Mouse (Mus musculus) ovary, postnatal 14 days (tissue): Measurements from ENCODE around the gene Mrpl2.

ENCODE experiments used
- DNase-seq: peaks from one replicate; pipeline ENCODE4 v3.0.0; 2022; ENCODE audit warnings: low spot score

The Mrpl2 gene

GRCm38 (mm10) chr17:46627409-46627808 is 18.6 kb upstream of the Mrpl2 start:
- DNase-seq = no peak

DNA sequence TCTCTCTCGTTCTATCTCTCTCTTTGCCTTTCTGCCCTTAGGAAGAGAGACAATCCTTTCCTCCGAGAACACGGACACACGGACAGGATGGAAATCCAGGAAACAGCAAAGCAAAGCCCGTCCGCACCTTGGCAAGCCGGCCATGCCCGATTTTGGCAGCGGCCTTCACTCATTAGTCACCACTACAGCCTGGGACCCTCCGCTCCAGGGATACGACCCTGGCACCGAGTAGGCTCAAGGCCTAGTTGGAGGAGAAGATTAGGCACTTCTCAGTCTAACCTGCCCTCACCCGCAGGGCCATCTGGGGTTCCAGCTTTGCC is 17.6 kb upstream of the Mrpl2 start:
- peak; percentile 31 for DNase-seq

- peak; percentile 81 for DNase-seq
Observed at GRCm38 (mm10) chr17:46628791-46629684, 17.0 kb upstream of the Mrpl2 start, which contains the start of gene Ptk7. Ptk7 (minus strand) TSS chr17:46629504.

DNA sequence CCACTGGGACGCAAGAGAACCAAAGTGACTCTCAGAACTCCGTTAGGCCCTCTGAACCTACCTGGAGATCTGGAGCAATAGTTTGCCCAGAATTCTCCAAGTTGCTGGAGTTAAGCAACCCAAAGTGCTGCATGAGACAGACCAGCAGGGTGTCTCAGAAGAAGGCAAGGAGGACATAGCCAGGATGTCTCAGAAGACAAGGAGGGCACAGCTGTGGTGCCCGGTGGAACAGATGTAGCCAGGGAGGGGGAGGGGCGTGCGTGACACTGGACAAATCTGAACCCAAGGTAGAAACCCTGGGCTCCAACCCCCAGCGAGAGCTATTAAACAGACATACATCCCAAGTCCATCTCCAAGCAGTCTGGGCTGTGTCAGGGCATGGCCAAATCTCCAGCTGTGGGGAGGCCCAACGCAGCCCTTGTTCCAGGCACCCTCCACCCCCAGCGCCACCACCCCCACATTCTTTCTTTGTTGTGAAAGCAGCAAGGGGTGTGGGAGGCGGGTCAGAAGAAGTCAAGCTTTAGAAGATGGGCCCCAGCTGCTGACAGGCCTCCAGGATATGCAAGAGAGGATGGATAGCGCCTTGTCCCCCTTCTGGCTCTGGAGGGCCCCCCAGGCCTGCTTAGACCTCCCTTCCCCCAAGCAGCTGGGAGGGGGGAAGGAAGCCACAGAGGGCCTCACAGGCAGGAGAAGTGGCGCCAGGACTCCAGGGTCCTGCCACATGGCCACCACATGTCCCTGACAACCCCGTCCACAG is 16.2 kb upstream of the Mrpl2 start:
- peak; percentile 62 for DNase-seq

DNA sequence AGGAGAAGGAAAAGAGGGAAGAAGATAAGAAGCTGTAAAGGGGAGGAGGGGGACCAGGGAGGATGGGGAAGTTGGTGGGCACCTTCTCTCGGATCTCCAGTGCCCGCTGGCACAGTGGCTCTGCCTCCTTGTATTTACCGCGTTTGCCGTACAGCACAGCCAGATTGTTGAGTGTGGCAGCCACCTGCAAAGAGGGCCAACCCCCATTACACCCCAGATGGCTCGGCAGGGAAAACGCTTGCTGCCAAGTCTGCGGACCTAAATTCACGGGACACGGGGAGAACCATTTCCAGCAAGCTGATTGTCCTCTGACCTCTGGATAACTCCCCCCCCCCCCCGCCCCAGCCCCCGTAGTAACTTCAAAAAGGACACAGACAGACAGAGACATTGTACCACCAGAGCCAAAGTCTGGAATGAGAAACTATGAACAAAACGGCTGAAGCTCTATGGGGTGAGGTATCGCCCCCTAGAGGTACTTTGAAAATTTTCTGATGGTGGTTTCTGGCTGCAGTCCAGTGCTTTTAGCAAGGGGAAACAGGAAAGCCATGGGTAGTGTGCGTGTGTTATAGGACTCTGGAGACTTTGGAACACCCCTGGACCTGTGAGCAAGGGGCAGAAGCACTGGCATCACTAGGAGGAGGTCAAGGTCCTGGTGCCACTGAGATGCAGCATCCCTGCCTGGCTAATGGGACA is 9.1 kb upstream of the Mrpl2 start:
- DNase-seq = peak; percentile 73

- no peak for DNase-seq
Observed at GRCm38 (mm10) chr17:46639929-46640328, 6.1 kb upstream of the Mrpl2 start.

DNA sequence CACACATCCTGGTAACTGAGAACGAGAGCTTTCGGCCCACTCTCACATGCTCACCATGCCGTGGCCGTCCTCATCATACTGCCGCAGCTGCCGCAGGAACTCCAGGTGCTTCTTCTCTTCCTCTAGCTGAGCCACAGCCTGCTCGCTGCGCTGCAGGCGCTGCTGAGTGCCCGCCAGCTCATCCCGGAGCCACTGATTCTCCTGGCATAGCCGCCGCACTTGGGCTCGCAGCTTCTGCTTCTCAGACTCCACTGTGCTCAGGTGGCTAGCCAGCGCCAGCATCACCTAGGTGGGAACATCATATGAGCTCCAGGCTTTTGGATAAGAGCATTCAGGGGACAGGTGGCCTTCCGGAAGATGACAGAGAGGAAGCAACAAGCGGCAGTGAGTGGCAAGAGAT is 4.0 kb upstream of the Mrpl2 start:
- no peak for DNase-seq

- no peak for DNase-seq
Observed at GRCm38 (mm10) chr17:46644152-46644805, 1.8 kb upstream of the Mrpl2 start.

DNA sequence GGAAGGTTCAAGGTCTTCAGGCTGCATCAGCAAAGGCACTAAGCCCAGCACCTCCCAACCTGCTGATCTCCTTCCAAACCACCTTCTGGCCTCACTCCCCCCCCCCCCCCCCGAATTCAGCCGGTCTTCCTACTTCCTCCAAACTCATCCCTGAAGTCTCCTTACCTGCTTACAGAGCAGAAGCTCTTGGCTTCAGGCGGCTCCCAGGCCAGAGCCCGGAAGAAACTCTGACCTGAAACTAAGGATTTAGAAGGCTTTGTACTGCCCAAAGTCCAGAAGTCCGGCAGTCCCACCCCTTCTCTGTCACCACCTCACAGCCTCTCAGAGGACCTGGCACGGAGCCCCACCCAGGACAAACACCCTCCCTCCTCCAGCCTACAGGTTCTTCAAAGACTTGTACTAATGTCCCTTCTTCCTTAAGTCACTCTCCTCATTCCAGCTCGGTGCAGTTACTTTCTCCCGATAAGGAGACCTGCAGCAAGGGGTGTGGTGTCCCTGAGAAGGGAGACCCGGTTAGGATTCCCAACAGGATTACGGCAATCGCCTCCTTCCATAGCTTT is 1.0 kb upstream of the Mrpl2 start:
- DNase-seq = peak; percentile 48

DNA sequence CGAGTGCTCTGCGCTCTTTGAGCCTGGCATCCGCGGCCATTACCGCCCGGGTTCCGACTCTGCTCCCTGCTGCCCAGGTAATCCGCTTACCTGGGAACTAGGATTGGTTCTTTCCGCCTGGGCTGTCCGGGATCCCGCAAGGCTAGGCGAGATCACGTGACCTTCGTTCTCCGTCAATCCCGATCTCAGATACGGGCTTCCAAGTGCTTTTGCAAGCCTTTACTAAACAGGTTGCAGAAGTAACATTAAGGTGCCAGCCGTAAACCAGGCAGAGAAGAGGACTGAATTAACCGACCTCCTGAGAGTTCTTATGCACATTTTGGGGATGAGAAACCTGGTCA is 263 bp downstream of the Mrpl2 start:
- no peak for DNase-seq

DNA sequence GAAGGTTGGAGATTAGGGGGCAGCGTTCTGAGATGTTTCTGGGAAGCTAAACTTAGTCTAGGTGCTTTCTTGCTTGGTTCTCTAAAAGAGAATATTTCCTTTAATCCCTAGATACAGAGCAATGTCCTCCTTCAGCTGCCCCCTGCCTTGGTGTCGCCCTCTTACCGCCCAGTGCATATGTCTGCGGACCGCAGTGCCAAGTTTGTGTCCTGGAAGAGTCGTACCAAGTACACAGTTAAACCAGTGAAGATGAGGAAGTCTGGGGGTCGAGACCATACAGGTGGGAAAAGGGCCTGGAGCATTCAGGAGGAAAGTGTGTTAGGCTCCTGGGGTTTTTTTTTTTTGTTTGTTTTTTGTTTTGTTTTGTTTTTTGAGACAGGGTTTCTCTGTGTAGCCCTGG is 1.2 kb downstream of the Mrpl2 start:
- no peak for DNase-seq

GRCm38 (mm10) chr17:46648436-46648835 is 2.4 kb downstream of the Mrpl2 start:
- DNase-seq = no peak

- DNase-seq = no peak
Observed at GRCm38 (mm10) chr17:46649811-46650210, 3.8 kb downstream of the Mrpl2 start.

DNA sequence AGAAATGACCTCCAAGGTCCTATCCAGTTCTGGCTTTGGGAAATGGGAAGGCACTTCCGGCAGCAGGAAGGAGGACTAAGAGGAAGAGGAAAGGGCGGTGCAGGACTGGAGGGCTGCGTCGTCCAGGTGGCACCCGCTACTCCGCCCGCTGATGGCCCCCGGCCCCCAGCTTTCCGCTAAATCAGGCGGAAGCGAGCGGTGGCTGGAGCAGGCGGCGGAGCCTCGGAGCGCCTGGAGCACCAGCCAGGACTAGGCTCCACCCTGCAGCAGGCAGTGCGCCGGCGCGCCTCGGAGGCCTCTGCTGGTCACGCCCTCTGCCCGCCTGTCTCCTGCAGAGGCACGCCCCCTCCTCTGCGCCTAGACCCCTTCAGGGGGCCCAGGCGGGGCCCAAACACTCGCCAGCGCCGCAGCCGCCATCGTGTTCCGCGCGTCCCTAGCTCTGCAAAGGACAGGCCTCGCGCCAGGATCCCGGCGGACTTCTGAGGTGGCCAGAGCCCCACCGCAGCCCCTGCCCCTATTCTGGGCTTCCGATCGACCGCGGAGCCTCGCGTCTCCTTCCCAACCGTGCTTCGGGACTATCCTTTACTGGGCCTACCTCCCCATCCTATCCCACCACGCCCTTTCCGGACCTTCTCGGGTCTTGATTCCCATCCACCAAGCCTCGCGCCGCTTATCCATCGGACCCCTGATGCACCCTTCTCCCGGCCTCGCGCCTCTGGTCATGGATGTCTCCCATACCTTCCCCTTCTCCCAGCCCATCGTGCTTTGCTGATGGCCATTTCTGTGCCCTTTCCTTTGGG is 4.4 kb downstream of the Mrpl2 start, which contains the start of gene Cul7:
Gene Cul7, plus strand, starts transcription at position 106 of the 800 bp plus-strand sequence.
- peak; percentile 82 for DNase-seq

DNA sequence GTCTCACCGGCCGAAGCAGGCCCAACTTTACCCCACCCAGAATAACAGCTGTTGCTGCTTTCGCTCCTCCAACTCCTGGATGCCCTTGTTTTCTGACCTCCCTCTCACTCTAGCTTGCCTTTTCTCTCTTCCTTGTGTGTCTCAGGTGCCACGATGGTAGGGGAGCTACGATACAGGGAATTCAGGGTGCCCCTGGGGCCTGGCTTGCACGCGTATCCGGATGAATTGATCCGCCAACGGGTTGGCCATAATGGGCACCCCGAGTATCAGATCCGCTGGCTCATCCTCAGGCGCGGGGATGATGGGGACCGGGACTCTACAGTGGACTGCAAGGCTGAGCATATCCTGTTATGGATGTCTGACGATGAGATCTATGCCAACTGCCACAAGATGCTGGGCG is 5.3 kb downstream of the Mrpl2 start:
- DNase-seq = no peak

DNA sequence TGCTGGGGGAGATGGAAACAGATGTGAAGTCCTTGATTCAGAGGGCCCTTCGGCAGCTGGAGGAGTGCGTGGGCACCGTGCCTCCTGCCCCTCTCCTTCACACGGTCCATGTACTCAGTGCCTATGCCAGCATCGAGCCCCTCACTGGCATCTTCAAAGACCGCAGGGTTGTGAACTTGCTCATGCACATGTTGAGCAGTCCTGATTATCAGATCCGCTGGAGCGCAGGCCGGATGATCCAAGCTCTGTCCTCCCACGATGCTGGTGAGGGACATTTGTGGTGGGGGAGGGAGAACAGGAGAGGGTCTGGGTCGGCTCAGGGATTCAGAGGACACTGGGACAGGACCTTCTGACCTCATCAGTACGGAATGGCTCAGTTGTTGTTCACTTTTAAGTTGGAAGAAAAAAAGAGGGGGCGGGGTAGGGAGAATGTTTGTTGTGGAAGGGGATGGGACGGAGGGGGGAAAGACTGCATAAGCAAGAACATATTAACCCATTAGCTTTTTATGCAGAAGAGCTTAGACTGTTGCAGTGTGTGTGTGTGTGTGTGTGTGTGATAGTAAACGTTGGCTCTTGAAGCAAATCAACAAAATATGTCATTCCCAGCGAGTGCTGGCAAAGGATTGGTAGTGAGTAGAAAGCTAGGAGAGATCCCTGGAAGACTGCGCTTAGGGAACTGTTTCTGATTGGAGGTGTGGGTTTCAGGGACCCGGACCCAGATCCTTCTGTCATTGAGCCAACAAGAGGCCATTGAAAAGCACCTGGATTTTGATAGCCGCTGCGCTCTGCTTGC is 5.9 kb downstream of the Mrpl2 start:
- DNase-seq = no peak

DNA sequence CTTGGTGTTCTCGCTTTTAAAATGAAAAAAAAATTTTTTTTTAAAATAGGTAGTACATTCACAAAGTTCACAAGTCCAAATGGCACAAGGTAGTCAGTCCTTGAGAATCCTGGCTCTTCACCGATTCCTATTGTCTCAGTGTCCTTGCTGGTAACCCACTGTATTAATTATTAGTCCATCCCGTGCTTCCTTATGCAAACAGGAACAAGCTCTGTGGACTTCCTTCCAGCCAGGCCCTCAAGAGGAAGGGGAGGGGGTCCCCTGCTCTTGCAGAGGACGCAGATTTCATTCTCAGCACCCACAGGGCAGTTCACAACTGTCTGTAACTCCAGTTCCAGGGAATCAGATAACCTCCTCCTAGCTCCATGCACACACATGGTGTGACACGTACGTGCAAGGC is 10.0 kb downstream of the Mrpl2 start:
- no peak for DNase-seq

DNA sequence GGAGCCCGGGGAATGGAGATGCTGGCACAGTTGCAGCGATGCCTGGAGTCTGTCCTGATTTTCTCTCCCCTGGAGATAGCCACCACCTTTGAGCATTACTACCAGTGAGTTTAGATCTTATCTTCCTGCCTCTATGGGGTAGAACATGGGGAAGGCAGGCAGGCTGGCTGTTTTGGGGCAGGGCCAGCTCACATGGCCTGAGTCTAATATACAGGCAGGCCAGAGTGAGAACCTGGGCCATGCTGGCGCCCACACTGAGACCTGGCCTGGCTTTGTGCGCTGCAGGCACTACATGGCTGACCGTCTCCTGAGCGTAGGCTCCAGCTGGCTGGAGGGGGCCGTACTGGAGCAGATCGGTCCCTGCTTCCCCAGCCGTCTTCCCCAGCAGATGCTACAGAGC is 15.3 kb downstream of the Mrpl2 start:
- no peak for DNase-seq

DNA sequence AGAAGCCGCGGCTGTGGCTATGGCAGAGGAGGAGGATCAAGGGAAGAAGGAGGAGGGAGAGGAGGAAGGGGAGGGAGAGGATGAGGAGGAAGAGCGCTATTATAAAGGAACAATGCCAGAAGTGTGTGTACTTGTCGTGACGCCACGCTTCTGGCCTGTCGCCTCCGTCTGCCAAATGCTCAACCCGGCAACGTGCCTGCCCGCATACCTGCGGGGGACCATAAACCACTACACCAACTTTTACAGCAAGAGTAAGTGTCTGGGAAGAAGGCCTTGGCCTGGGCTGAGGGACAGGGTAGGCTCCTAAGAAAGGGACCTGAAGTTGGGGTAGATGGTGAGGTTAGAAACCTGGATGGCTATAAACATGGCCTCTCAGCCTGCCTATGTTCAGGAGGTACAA is 16.0 kb downstream of the Mrpl2 start:
- DNase-seq = no peak

- no peak for DNase-seq
Observed at GRCm38 (mm10) chr17:46662730-46663129, 16.7 kb downstream of the Mrpl2 start.
